Mouse (Mus musculus) cerebellum, adult 2 months (tissue): ENCODE measurements around the gene Thy1. TPM values are rescaled to one million over a fixed set of nuclear protein-coding genes. Genes with fewer than 3 reads are reported as not detected.

Experiments
- DNase-seq, 2 experiments: peaks; one replicate each; pipeline ENCODE4 v3.0.0; 2021
- H3K27ac ChIP-seq: fragments of 200-500 bp; 2 replicates; pipeline ENCODE4 v1.5.1; 2012; ENCODE audit warnings: low read length, control low read depth, inconsistent platforms; ENCODE audit not compliant: insufficient read depth
- H3K27me3 ChIP-seq: fragments of 200-500 bp; 2 replicates; pipeline ENCODE4 v1.6.1; 2012; ENCODE audit warnings: inconsistent platforms, mild to moderate bottlenecking, low read length, moderate library complexity; ENCODE audit not compliant: control insufficient read depth, insufficient read depth
- H3K4me1 ChIP-seq: fragments of 200-500 bp; 2 replicates; pipeline ENCODE4 v1.6.1; 2011; ENCODE audit warnings: low read length; ENCODE audit not compliant: control insufficient read depth, insufficient read depth
- H3K4me3 ChIP-seq: fragments of 200-500 bp; replicated peaks from 2 replicates; pipeline ENCODE3; 2011; ENCODE audit warnings: mild to moderate bottlenecking, low read depth, low read length, control low read depth; ENCODE audit not compliant: insufficient read depth
- CTCF ChIP-seq: fragments of 200-500 bp; IDR thresholded peaks from 2 replicates; pipeline ENCODE4 v1.5.1; 2011; ENCODE audit warnings: low read depth, mild to moderate bottlenecking, control low read depth, low read length, moderate library complexity, borderline replicate concordance; ENCODE audit not compliant: insufficient read depth
- POLR2A ChIP-seq: fragments of 200-500 bp; IDR thresholded peaks from 2 replicates; pipeline ENCODE4 v1.6.1; 2011; ENCODE audit warnings: low read length, control low read depth, borderline replicate concordance; ENCODE audit not compliant: insufficient read depth
- WGBS: fragments of 180-500 bp; shearing (Covaris S2); methylation state at CpG from one replicate; pipeline ENCODE4 v1.1.7; 2018; 5-methylcytosine and 5-hydroxymethylcytosine counted together
- polyA plus RNA-seq: library from polyadenylated mRNA; depleted of rRNA; stranded (reverse); fragments of >200 nt; gene quantifications from 2 replicates; pipeline ENCODE4 v1.2.3, GENCODE M21; 2012

The Thy1 gene
- polyA plus RNA-seq, 1 experiment, result 925 TPM

DNA sequence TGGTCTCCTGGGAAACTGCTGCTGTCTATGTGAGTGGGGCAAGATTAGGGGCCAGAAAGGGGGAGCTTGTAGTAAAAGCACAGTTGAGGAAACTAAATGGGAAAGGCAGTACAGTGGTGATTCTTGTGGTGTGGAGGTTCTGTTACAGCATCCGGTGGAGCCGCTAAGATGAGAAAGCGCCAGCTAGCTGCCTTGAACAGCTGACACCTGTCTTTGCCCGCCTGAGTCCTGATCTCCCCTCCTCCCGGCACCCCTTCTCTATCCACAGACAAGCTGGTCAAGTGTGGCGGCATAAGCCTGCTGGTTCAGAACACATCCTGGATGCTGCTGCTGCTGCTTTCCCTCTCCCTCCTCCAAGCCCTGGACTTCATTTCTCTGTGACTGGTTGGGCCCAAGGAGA, 3.9 kb downstream of the Thy1 start:
- no peak for TF ChIP-seq POLR2A
- no peak for TF ChIP-seq CTCF
- WGBS, result 51% methylated on average over 6 of the region's 6 CpGs
- Histone ChIP-seq H3K27me3 (no peaks in the 10 kb centered on the region), H3K4me1 (no peaks in the 10 kb centered on the region), H3K27ac (no peak overlapping the region), H3K4me3 (no peak overlapping the region)
- no peak for DNase-seq

DNA sequence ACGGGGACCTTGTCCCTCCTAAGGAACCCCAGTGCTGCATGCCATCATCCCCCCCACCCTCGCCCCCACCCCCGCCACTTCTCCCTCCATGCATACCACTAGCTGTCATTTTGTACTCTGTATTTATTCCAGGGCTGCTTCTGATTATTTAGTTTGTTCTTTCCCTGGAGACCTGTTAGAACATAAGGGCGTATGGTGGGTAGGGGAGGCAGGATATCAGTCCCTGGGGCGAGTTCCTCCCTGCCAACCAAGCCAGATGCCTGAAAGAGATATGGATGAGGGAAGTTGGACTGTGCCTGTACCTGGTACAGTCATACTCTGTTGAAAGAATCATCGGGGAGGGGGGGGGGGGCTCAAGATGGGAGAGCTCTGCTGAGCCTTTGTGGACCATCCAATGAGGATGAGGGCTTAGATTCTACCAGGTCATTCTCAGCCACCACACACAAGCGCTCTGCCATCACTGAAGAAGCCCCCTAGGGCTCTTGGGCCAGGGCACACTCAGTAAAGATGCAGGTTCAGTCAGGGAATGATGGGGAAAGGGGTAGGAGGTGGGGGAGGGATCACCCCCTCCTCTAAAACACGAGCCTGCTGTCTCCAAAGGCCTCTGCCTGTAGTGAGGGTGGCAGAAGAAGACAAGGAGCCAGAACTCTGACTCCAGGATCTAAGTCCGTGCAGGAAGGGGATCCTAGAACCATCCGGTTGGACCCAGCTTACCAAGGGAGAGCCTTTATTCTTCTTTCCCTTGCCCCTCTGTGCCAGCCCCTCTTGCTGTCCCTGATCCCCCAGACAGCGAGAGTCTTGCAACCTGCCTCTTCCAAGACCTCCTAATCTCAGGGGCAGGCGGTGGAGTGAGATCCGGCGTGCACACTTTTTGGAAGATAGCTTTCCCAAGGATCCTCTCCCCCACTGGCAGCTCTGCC, 4.6 kb downstream of the Thy1 start:
- Histone ChIP-seq H3K27ac (no peak overlapping the region), H3K4me3 (no peak overlapping the region), H3K4me1 (no peaks in the 10 kb centered on the region), H3K27me3 (no peaks in the 10 kb centered on the region)
- 89% methylated on average over 14 of the region's 14 CpGs for WGBS
- no peak for DNase-seq
- TF ChIP-seq CTCF (no peak), POLR2A (no peak)

DNA sequence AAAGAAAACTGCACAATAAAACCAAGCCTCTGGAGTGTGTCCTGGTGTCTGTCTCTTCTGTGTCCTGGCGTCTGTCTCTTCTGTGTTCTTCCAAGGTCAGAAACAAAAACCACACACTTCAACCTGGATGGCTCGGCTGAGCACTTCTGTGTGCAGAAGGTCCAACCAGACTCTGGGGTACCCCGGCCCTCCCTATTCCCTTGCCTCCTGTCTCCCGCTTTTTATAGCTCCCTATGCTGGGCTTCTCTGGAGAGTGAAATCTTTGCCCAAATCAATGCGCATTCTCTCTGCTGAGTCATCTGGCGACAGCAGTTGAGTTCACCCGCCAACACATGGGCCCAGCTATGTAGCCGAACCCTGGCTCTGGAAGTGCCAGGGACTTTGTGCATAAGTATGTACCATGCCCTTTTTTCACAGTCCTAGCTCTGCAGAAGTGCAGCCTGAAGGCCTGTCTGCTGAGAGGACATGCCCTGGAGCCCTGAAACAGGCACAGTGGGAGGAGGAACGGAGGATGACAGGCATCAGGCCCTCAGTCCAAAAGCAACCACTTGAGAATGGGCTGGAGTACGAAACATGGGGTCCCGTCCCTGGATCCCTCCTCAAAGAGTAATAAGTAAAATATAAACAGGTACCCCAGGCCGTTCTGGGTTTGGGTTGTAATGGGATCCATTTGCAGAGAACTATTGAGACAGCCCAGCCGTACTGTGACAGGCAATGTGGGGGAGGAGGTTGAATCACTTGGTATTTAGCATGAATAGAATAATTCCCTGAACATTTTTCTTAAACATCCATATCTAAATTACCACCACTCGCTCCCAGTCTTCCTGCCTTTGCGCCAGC, 5.6 kb downstream of the Thy1 start:
- no peaks in the 10 kb centered on the region for H3K27me3 ChIP-seq
- H3K4me1 ChIP-seq, result no peaks in the 10 kb centered on the region
- H3K4me3 ChIP-seq, result no peak overlapping the region
- 76% methylated on average over 15 of the region's 15 CpGs for WGBS
- H3K27ac ChIP-seq, result no peak overlapping the region
- TF ChIP-seq CTCF (no peak), POLR2A (no peak)
- no peak for DNase-seq

DNA sequence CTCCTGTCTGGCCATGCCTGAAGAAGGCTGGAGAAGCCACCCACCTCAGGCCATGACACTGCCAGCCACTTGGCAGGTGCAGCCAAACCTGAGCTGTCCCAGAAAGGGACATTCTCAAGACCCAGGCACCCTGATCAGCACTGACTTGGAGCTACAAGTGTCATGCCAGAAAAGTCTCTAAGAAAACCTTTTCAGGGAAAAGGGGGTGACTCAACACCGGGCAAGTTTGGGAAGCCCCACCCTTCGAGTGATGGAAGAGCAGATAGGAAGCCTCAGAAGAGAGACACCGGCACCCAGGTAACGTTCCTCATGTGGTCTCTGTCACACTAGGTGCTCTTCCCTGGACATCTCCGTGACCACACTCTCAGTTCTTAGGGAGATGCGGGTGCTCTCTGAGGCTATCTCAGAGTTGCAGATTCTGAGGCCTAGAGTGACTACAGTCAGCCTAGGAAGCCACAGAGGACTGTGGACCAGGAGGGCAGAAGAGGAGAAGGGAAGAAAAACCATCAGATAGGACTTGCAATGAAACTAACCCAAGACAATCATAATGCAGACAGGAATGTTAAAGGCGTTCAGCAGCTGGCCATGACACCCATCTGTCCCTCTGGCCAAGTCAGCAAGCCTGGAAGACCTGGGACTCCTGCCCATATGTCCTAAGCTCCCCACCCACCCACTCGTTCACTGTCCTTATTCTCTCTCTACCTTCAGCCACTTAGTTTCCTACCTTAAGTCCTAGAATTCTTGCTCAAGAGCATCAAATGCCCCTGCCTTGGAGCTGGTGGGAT, 6.4 kb downstream of the Thy1 start:
- WGBS, result 77% methylated on average over 8 of the region's 8 CpGs
- Histone ChIP-seq H3K4me1 (no peaks in the 10 kb centered on the region), H3K27ac (no peak overlapping the region), H3K27me3 (no peaks in the 10 kb centered on the region), H3K4me3 (no peak overlapping the region)
- TF ChIP-seq CTCF (no peak), POLR2A (no peak)
- peak in 1 of 2 experiments; percentile 5 for DNase-seq

DNA sequence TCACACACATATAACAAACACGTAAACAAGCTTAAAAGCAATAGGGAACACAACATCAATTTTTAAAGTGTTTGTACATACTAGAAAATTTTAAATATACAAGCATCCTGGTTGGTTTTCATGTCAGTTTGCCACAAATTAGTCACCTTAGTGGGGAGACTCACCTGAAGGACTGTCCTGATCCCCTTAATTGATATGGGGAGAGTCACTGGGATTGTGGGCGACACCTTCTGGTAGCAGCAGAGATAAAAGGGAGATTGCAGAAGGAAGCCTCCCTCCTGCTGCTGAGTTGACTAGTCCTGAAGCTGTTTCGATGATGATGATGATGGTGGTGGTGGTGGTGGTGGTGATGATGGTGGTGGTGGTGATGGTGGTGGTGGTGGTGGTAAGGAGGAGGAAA, 9.7 kb downstream of the Thy1 start:
- no peak for DNase-seq
- no peak for TF ChIP-seq POLR2A
- TF ChIP-seq CTCF, result no peak
- Histone ChIP-seq H3K27ac (no peak overlapping the region), H3K4me1 (no peaks in the 10 kb centered on the region), H3K27me3 (no peaks in the 10 kb centered on the region), H3K4me3 (no peak overlapping the region)
- WGBS, result 70% methylated on average over 3 of the region's 3 CpGs

DNA sequence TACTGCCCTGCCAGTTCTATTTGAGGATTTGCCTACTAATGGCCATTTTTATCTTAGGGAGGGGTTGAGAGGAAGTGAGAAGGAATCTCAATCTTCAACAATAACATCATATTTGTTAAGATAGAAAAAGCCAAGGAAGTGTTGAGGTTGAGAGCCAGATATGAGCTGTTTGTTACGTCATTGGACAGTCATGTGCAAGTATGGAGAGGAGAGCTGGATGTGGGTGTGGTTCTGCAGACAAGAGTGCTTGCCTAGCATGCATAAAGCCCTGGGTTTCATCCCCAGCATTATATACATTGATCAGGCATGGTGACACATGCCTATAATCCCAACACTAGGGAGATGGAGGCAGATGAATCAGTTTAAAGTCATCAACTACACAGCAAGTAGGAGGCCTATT, 10.8 kb downstream of the Thy1 start:
- TF ChIP-seq POLR2A, result no peak
- TF ChIP-seq CTCF, result no peak
- no peaks in the 10 kb centered on the region for H3K4me1 ChIP-seq
- DNase-seq, result no peak
- H3K4me3 ChIP-seq, result no peak overlapping the region
- 75% methylated on average over 1 of the region's 1 CpGs for WGBS
- H3K27ac ChIP-seq, result no peak overlapping the region
- H3K27me3 ChIP-seq, result no peaks in the 10 kb centered on the region

DNA sequence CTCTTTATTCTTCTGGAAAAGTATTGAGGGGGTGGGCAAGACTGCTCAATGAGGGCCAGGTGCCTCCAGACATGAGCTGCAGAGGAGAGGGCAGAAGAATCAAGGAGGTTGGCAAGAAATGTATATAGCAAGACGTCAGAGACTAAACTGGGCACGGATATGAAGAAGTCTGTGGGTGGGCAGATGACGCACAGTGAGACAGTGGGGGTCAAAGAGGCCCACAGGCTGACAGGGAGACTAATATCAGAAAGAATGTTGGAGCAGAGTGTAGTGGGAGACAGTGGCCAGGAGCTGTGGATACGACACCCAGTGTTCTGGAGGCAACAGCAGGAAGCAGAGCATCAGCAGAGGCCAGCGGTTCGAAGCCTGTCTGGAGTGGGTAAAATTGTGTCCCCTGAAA, 15.4 kb downstream of the Thy1 start:
- no peak for DNase-seq
- H3K4me3 ChIP-seq, result no peak overlapping the region
- no peaks in the 10 kb centered on the region for H3K27me3 ChIP-seq
- WGBS, result 59% methylated on average over 6 of the region's 6 CpGs
- H3K4me1 ChIP-seq, result no peaks in the 10 kb centered on the region
- H3K27ac ChIP-seq, result no peak overlapping the region
- no peak for TF ChIP-seq CTCF

DNA sequence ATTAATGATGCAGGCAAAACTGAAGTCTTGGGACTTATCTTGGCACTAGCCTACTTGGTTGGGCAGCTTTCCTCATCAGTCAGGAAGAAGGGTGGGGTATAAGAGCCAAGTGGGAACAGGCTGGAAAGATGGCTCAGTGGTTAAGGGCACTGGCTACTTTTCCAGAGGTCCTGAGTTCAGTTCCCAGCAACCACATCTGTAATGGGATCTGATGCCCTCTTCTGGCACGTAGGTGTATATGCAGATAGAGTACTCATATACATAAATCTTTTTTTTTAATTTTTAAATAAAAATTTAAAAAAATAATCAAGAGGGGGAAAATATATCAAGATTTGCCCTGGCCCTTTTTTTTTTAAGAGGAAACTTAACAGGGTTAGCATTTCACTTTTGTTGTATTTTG, 22.0 kb downstream of the Thy1 start:
- no peaks in the 10 kb centered on the region for H3K27me3 ChIP-seq
- peaks cover 7% of the 10 kb centered on the region for H3K4me1 ChIP-seq
- no peak overlapping the region for H3K4me3 ChIP-seq
- 33% methylated on average over 1 of the region's 1 CpGs for WGBS
- H3K27ac ChIP-seq, result no peak overlapping the region
- no peak for TF ChIP-seq CTCF
- no peak for TF ChIP-seq POLR2A
- DNase-seq, result no peak
